Mouse (Mus musculus) CD4-positive, CD25-positive, alpha-beta regulatory T cell, adult 2 months (primary cell): Measurements from ENCODE around the gene Zfand4.

Experiments
- DNase-seq: peaks from one replicate; pipeline ENCODE4 v3.0.0-alpha.2; 2012; ENCODE audit warnings: low read depth, low spot score

Gene Zfand4

DNA sequence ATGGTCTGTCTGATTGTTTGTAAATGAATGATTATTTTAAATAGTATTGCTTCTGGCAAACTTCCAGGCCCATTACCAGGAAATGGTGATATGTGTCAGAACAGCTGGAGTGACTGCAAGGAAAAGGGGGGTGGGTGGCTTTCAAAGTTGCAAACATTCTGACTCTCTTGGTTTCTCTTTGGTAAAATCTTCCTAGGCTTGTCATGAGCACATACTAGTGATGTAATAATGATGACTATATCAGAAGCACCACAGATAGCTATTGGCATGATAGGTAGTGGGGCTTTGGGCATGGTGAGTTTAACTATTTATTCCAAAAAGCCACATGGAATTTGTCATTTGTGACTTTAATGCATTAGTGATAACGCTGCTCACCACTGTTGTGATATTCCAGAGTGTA lies 110.1 kb downstream of the Zfand4 start:
- DNase-seq = no peak

DNA sequence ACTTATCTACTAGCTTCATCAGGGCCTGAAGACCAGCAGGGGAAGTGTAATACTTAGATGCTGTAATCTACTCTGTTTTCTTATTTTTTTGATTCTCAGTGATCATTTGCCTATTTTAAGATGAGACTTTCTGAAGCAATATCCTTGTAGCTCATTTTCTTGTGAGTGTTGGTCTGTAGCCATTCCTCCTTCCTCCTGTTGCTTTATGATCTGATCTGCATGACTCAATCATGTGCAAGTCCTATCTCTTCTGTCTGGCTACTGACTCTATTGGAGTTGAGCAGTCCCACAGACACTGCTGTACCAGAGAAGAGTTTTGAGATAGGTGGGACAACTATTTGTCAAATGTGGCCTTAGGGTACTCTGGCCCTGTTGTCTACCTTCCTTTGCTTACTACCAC lies 110.6 kb downstream of the Zfand4 start:
- no peak for DNase-seq

DNA sequence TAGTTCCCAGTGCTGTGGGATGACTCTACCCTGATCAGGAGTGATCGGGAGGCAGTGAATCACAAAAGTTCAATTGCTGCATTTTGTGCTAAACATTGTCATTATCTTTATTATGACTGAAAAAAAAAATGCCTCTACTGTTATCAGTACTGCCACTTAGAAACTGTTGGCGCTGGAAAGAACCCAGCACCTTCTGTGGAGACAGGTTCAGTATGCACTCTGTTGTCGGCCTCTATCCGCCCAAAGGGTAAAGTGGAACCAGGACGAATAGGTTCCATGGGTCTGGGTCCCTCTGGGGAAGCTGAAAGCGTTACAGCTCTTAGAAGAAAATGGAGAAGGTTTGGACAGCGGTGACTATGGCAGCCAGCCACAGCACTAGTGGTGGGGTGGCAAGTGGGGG lies 114.9 kb downstream of the Zfand4 start:
- no peak for DNase-seq
